Mouse (Mus musculus) ZHBTc4 (cell line): ENCODE data around the gene St6galnac3.

Source experiments
- DNase-seq: peaks from one replicate; pipeline ENCODE4 v3.0.0-alpha.2; 2011; ENCODE audit warnings: low read depth, low spot score

The St6galnac3 gene

DNA sequence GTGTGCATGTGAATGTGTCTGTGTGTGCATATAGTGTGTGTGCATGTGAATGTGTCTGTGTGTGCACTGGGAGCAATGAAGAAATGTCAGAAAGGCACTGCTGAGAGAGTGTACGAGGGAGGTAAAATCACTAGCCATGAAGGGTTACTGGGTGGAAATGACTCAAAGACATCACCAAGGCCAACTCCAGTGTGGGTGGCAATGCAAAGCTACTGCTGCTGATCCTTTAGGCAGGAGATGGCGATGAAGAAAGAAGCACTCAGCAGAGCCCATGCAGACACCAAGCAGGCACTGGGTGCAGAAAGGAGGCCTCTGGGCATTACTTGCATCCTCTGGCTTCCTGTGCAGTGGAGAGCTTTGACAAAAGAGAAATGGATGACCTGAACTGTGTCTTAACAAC is 310.8 kb downstream of the St6galnac3 start:
- DNase-seq: no peak

DNA sequence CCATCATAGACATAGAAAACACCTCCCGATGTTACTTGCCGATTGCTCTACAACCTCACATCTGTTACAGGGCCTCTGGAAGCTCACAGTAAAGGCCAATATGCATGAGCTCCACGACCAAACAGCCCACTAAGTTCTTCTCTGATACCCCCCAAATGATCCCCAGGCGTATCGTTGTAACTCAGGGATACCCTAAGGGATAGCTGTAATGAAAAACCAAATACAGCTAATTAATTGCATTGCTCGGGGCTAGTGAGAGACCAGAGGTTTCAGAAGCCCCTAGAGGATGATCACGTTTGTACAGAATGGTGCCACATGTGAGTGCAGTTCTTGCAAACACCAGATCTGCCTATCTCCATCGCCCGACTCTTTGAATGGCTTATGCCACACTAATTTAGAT is 315.7 kb downstream of the St6galnac3 start:
- DNase-seq: no peak

GRCm38 (mm10) chr3:153408361-153408760 is 316.6 kb downstream of the St6galnac3 start:
- no peak for DNase-seq

- no peak for DNase-seq
Measured at GRCm38 (mm10) chr3:153407698-153408097, 317.3 kb downstream of the St6galnac3 start.

DNA sequence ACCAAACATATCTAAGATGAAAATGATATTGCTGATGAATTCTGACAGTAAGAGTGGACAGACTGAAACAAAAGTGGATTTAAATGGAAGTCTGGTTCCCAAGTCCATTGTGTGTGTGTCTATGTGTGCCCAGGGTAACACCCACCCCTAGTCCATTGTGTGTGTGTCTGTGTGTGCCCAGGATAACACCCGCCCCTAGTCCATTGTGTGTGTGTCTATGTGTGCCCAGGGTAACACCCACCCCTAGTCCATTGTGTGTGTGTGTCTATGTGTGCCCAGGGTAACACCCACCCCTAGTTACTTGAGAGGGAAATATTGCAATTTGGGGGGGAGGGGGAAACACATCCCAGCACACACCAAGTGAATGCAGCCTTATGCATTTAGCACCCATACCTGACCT is 318.1 kb downstream of the St6galnac3 start:
- DNase-seq: no peak

DNA sequence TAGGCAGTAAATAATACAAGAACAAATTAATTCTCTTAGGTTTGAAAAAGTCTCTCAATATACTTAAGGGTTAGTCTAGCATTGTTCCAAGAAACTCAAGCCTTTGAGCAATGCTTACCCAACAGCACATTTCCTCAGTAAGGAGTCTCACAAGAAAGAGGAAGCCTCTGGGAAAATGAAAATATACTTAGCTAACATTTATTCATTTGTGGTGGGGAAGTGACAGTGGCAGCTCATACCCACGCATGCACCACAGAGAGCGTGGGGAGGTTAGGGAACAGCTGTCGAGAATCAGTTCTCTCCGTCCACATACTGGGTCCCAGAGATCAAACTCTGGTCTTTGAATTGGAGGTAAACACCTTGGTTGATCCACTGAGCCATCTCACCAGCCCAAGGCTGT is 318.8 kb downstream of the St6galnac3 start:
- no peak for DNase-seq

- no peak for DNase-seq
Measured at GRCm38 (mm10) chr3:153405643-153406042, 319.3 kb downstream of the St6galnac3 start.

DNA sequence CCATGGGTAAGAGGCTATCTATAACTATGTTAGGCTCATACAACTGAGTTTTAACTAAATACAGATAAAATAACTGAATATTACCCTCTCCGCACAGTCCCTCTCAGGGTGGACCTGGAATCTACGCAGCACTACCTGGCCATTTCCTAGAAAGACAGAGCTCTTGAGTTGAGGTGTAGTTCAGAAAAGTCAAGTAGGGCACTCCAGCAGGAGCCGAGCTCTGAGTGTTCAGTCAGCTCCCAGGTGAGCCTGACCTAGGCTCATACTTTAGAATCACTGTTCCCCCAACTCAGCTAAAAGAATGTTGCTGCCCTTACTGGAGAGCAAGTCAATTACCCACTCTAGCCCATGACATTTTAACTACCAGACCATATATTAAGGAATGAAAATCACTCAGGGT is 324.7 kb downstream of the St6galnac3 start:
- no peak for DNase-seq

- no peak for DNase-seq
Measured at GRCm38 (mm10) chr3:153399574-153399973, 325.4 kb downstream of the St6galnac3 start.

DNA sequence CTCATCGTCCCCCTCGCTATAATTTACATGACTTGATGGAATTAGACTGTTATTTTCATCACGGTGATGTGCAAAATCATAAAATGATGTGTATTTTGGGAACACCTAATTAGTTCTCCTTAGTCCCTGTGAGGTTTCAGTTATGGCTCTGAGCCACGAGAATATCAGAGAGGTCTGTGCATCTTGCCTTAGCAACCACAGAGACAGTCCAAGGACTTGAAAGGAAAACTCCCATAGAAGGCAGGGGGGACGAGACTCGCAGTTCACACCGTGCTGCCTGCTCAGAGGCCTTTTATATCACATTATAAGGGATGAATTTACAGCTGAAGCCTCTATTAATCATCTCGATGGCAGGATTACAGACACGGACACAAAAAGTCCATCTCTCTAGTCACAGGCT is 327.2 kb downstream of the St6galnac3 start:
- no peak for DNase-seq

GRCm38 (mm10) chr3:153396375-153397068 is 328.5 kb downstream of the St6galnac3 start:
- DNase-seq: no peak

- no peak for DNase-seq
Measured at GRCm38 (mm10) chr3:153395351-153395750, 329.6 kb downstream of the St6galnac3 start.

GRCm38 (mm10) chr3:153394751-153395150 is 330.2 kb downstream of the St6galnac3 start:
- no peak for DNase-seq

GRCm38 (mm10) chr3:153394224-153394623 is 330.8 kb downstream of the St6galnac3 start:
- no peak for DNase-seq

DNA sequence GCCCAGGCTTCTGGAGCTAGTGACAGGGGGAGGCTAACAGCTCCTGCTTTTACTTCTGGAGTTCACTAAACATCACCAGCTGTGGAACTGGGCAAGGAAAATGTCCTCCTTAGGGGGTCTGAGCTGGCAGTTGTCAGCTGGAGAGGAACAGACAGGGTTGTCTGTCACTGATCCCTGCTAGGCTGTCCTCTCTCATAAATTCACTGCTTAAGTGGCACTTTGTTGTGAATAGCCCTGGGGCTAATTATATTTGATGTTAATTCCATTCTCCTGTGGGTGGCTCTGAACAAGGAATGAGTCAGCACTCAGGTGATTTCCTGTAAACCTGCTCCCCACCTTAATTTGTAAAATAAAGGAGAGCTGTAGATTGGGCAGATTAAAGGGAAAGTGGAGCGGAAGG is 333.5 kb downstream of the St6galnac3 start:
- peak; percentile 61 for DNase-seq

DNA sequence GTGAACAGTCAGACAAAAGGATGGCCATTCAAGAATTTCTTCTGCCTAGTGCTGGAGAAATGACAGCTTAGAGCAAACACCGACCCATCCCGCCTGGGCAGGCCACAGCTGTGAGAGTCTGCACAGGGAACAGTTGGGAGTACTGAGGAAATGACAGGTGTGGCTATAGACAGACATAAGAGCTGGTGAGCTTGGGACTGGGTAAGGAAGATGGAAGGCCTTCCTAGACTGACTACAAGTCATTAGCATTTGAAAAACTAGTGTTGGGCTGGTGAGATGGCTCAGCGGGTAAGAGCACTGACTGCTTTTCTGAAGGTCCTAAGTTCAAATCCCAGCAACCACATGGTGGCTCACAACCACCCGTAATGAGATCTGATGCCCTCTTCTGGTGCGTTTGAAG is 340.3 kb downstream of the St6galnac3 start:
- DNase-seq: peak; percentile 72

DNA sequence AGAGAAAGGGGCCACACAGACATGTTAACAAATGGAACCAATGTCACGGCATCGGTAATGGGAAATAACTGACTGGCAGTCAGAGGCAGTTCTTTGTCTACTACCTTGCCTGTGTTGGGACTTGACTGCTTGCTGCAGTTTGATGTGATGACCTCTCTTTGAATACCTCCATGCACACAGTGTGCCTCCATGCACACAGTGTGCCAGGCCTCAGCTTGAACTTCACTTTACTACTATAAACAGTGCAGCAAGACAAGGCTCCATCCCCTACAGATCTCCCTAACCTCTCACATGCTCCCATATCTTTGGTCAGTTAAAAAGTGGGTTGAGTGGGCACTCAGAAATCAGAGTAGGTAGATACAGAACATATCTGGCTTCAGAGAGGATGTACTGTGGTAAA is 341.3 kb downstream of the St6galnac3 start:
- DNase-seq: no peak

GRCm38 (mm10) chr3:153365057-153365755 is 359.8 kb downstream of the St6galnac3 start:
- no peak for DNase-seq

DNA sequence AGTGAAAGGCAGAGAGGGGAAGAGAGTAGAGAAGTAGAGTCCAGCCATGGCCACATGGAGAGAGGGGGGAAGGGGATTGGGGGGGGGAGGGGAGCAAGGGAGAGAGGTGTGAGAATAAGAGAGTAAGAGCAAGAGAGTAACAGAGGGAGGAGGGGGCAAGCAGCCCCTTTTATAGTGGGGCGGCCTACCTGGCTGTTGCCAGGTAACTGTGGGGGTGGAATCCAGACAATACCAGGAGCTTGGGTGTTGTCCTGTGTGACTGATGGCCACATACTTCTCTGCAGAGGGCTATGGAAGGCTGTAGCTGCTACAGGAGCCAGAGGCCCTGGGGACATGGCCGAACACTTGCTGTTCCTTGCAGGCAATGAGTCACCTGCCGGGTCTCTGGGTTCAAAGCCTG is 360.6 kb downstream of the St6galnac3 start:
- DNase-seq: no peak

DNA sequence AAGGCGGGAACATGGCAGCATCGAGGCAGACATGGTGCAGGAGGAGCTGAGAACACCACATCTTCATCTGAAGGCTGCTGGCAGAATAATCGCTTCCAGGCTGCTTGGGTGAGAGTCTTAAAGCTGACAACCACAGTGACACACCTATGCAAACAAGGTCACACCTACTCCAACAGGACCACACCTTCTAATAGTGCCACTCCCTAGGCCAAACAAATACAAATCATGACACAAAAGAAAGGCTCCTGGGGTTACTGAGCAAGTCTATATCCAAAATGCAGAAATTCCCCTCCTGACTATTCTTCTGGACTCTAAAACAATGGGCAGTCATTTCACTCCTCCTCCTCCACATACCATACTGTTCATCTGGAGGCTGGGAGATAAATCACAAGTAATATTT is 365.0 kb downstream of the St6galnac3 start:
- peak; percentile 86 for DNase-seq

DNA sequence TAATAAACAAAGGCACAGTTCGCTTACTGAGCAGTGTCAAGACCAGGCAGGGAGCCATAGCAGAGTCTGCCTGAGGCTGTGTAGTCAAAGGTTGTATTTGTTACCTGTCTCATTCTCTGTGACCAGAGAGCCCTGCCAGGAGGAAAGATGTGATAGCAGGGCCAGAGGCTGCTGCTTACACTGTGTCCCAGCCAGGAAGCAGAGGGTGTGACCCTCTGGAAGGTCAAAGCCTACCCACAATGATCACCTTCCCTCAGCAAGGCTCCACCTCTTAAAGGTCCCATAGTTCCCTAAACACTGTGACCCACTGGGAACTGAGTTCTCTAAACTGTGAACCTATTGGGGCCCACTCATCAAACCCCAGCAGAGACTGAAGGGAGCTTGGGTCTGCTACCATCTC is 368.9 kb downstream of the St6galnac3 start:
- DNase-seq: peak; percentile 60

DNA sequence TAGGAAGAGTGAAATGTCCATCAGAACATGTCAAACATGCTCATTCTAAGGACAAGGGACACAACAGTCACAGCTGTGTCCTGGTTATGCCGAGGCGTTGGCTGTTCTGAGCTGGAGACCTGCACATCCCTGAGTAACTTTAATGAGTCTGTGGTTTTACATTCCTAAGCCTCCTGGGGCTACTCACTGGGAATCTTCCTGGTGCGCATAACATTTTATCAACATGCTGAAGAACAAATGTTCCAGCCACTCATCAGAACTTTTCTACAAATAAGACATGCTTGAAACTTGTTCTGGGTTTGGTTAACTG is 370.0 kb downstream of the St6galnac3 start:
- DNase-seq: no peak

DNA sequence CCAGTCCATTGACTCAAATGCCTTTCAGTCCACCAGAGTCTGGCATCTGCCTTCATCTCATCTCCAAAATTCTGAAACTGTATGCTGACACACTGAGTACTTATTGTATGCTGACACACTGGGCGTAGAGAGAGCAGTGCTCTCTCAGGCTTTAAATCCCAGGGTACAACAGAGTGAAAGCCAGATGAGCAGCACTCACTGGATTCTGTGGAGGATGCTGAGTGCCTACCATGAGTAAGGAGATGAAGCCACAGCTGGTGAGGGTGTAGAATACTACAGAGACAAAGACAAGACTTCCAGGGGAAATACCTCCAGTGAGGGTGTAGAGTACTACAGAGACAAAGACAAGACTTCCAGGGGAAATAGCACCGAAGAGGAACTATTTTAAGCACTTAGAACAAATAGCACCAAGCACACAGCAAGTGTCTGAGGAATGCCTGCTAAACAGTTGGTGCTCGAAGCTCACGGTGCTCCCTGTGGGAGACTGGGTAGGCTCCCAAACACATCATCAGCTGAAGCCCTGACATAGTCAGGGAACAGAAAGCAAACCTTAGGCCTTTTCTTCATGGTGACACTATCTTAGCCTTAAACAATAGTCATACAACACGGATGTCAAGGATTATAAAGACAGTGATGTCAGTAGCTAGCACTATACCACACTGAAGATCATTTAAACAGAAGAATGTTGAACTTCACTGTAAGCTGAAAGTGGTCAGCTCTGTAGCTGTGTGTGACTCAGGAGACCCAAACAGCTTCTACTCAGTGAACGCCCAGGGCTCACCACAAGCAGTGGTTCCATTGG is 370.6 kb downstream of the St6galnac3 start:
- DNase-seq: no peak
